ENCODE assay signal across 11 mouse cellular contexts in genomic region chr8:20387121-20387794, GRCm38 (mm10). TPM values are rescaled to one million over a fixed set of nuclear protein-coding genes. Genes with fewer than 3 reads are reported as not detected.
DNase-seq lines count a peak whose midpoint lies in the region; ATAC-seq and TF ChIP-seq lines count a peak whose summit lies in the region.
"Not testable (repeated sequence)": the region's sequence is repeated elsewhere in the genome, so short reads cannot be mapped to it uniquely, and the experiment has no call there.
"Had no signal": no experiment of that assay in that cellular context is flagged by ENCODE, and none has a peak within 500 bp of the region (broad histone marks: within the 10 kb centered on the region; RNA-seq: fewer than 3 reads in every experiment).

No protein-coding gene starts in this region.

- not testable (repeated sequence) for H3K27ac ChIP-seq in kidney, adult 2 months (ENCODE audit: insufficient read depth, low read depth, low read length); liver, embryonic 11.5 days (ENCODE audit: low read depth, low read length)

- not testable (repeated sequence) for H3K36me3 ChIP-seq in kidney, adult 2 months (ENCODE audit: control insufficient read depth, insufficient read depth, low read length); liver, embryonic 11.5 days (ENCODE audit: control insufficient read depth, insufficient read depth, low read length)

- ATAC-seq in liver, embryonic 11.5 days (replicated peaks; ENCODE audit: low FRiP score) = 0 out of 2 replicates have a peak, but pooled peaks have one; percentile 39

- not testable (repeated sequence) for H3K27me3 ChIP-seq in kidney, adult 2 months (replicated peaks; ENCODE audit: control insufficient read depth, insufficient read depth, low read length); liver, embryonic 11.5 days (replicated peaks; ENCODE audit: control insufficient read depth, insufficient read depth, low read length)

- H3K4me2 ChIP-seq in liver, embryonic 11.5 days = not testable (repeated sequence)

- not testable (repeated sequence) for H3K9ac ChIP-seq in liver, embryonic 11.5 days (ENCODE audit: low read depth, low read length)

- DNase-seq in adrenal gland, adult 18-20 months (ENCODE audit: low spot score in 2 of 2) = peak; percentile 9 to 46
- peak; percentile 13 to 26 for DNase-seq in cerebellum, postnatal 36 days
- peak; percentile 23 to 30 for DNase-seq in gastrocnemius, postnatal 36 days
- DNase-seq in kidney, adult 2 months = peak; percentile 36
- DNase-seq in liver, embryonic 11.5 days (ENCODE audit: low spot score) = not testable (repeated sequence)
- peak; percentile 16 for DNase-seq in ovary, postnatal 36 days (ENCODE audit: low spot score)
- DNase-seq in thymus, postnatal 10 days (ENCODE audit: low spot score in 2 of 2) = peak; percentile 24 to 35

- not testable (repeated sequence) for TF ChIP-seq POLR2A in kidney, adult 2 months (IDR thresholded peaks at IDR 0.05; ENCODE audit: low read depth, low read length)

- 80% methylated on average over 2 of the region's 8 CpGs for WGBS in kidney, adult 2 months
- 69% methylated on average over 2 of the region's 8 CpGs for WGBS in liver, embryonic 11.5 days

- not testable (repeated sequence) for H3K4me3 ChIP-seq in kidney, adult 2 months (ENCODE audit: insufficient read depth, low read depth, low read length); liver, embryonic 11.5 days (ENCODE audit: low read depth, low read length)

- H3K9me3 ChIP-seq in liver, embryonic 11.5 days (ENCODE audit: control insufficient read depth, low read length) = not testable (repeated sequence)

- intact Hi-C loops in gastrocnemius, postnatal 36 days (cut with DNase I) = not testable (repeated sequence)

- not testable (repeated sequence) for H3K4me1 ChIP-seq in kidney, adult 2 months (ENCODE audit: control insufficient read depth, insufficient read depth, low read length); liver, embryonic 11.5 days (replicated peaks; ENCODE audit: control insufficient read depth, insufficient read depth, low read length)

- TF ChIP-seq CTCF in kidney, adult 2 months (conservative IDR thresholded peaks at IDR 0.05; ENCODE audit: insufficient read depth, insufficient read length, low read depth, low read length) = not testable (repeated sequence)

RNA-seq across cellular contexts. Expression of gene Gm15319, which starts 24.2 kb away (rescaled TPM):
- total RNA-seq in adrenal gland, adult 18-20 months (2021) = under 1 TPM; 0.46 to 0.58 TPM
- total RNA-seq in gastrocnemius, postnatal 36 days (2021) = under 1 TPM; 0.17 to 0.48 TPM
- polyA plus RNA-seq in kidney, adult 2 months (2012; rRNA removed) = not detected in 2 replicates
- polyA plus RNA-seq in liver, embryonic 11.5 days (2014; fragmentation: Nextera tagmentation; extraction: Ambion mirVana) = not detected in 2 replicates
- polyA plus RNA-seq: activated CD4-positive, CD25-positive, alpha-beta regulatory T cell, adult 4 months; embryonic facial prominence, embryonic 13.5 days; liver, embryonic 12.5 days; myocyte had no signal
